Mouse (Mus musculus): ENCODE data around the gene Vamp1.

- TF ChIP-seq CTCF (IDR thresholded peaks at IDR 0.05; ENCODE audit: control insufficient read depth, insufficient read depth, insufficient read length) (no peak), CEBPB (IDR thresholded peaks at IDR 0.05; ENCODE audit: low read depth) (no peak), MYOG (IDR thresholded peaks at IDR 0.05; ENCODE audit: control insufficient read depth, extremely low read depth, insufficient read length) (no peak), MYOD1 (IDR thresholded peaks at IDR 0.05; ENCODE audit: control insufficient read depth, insufficient read length, low read depth) (no peak)
These were observed 22.1 kb downstream of the Vamp1 start for GRCm38 (mm10) chr6:125237421-125237820.
